In genomic region chr4:146167879-146168532, GRCm38 (mm10) we compare ENCODE assay signal across 11 mouse cellular contexts. TPM values are rescaled to one million over a fixed set of nuclear protein-coding genes. Genes with fewer than 3 reads are reported as not detected.
DNase-seq lines count a peak whose midpoint lies in the region; ATAC-seq and TF ChIP-seq lines count a peak whose summit lies in the region.
"Not testable (repeated sequence)": the region's sequence is repeated elsewhere in the genome, so short reads cannot be mapped to it uniquely, and the experiment has no call there.
"Had no signal": no experiment of that assay in that cellular context is flagged by ENCODE, and none has a peak within 500 bp of the region (broad histone marks: within the 10 kb centered on the region; RNA-seq: fewer than 3 reads in every experiment).

No protein-coding gene starts in this region.

- 80% methylated on average over 10 of the region's 10 CpGs for WGBS in embryonic facial prominence, embryonic 13.5 days
- 76% methylated on average over 10 of the region's 10 CpGs for WGBS in heart, embryonic 10.5 days
- WGBS in hindbrain, postnatal 0 days, result 78% methylated on average over 10 of the region's 10 CpGs
- WGBS in limb, embryonic 12.5 days, result 85% methylated on average over 10 of the region's 10 CpGs

- DNase-seq in MN1 (ENCODE audit: low spot score), result peak; percentile 23
- peak; percentile 76 for DNase-seq in heart, embryonic 10.5 days (ENCODE audit: low spot score)
- peak; percentile 5 for DNase-seq in hindbrain, postnatal 0 days (ENCODE audit: low spot score)
- peak; percentile 10 for DNase-seq in lung, postnatal 10 days
- DNase-seq in retina, postnatal 1 day, result peak; percentile 6
- DNase-seq in urinary bladder, postnatal 4 days (ENCODE audit: low spot score in 2 of 2), result peak; percentile 24 to 71

- not testable (repeated sequence) for H3K4me3 ChIP-seq in embryonic facial prominence, embryonic 13.5 days; heart, embryonic 10.5 days; hindbrain, postnatal 0 days (ENCODE audit: low read length); limb, embryonic 12.5 days (replicated peaks)

- not testable (repeated sequence) for H3K9ac ChIP-seq in embryonic facial prominence, embryonic 13.5 days; hindbrain, postnatal 0 days (replicated peaks; ENCODE audit: low read length); limb, embryonic 12.5 days (replicated peaks)

- not testable (repeated sequence) for H3K27ac ChIP-seq in embryonic facial prominence, embryonic 13.5 days; heart, embryonic 10.5 days; hindbrain, postnatal 0 days; limb, embryonic 12.5 days

- H3K4me2 ChIP-seq in embryonic facial prominence, embryonic 13.5 days; hindbrain, postnatal 0 days (ENCODE audit: low read depth, low read length); limb, embryonic 12.5 days: not testable (repeated sequence)

- peak; percentile 60 for ATAC-seq in embryonic facial prominence, embryonic 13.5 days (ENCODE audit: insufficient number of reproducible peaks, insufficient read depth, low FRiP score, low TSS enrichment, low read depth)
- ATAC-seq in hindbrain, postnatal 0 days, result peak; percentile 40; the same call in 1 of the 2 replicates
- peak; percentile 75; the same call in 1 of the 2 replicates for ATAC-seq in limb, embryonic 12.5 days (ENCODE audit: insufficient number of reproducible peaks, insufficient read depth, low FRiP score, low TSS enrichment, low read depth)

- not testable (repeated sequence) for H3K4me1 ChIP-seq in embryonic facial prominence, embryonic 13.5 days; heart, embryonic 10.5 days; hindbrain, postnatal 0 days (ENCODE audit: insufficient read depth, low read length); limb, embryonic 12.5 days (replicated peaks)

- 0 out of 2 replicates have a peak, but pooled peaks cover 12% of the 10 kb centered on the region for H3K9me3 ChIP-seq in embryonic facial prominence, embryonic 13.5 days
- peaks cover 16% of the 10 kb centered on the region for H3K9me3 ChIP-seq in heart, embryonic 10.5 days
- H3K9me3 ChIP-seq in hindbrain, postnatal 0 days (ENCODE audit: low read length), result peaks cover 11% of the 10 kb centered on the region
- peaks cover 18% of the 10 kb centered on the region for H3K9me3 ChIP-seq in limb, embryonic 12.5 days

- not testable (repeated sequence) for TF ChIP-seq CTCF in hindbrain, postnatal 0 days (IDR thresholded peaks at IDR 0.05; ENCODE audit: low read depth)

- not testable (repeated sequence) for H3K36me3 ChIP-seq in embryonic facial prominence, embryonic 13.5 days; heart, embryonic 10.5 days; hindbrain, postnatal 0 days (ENCODE audit: insufficient read depth, low read length); limb, embryonic 12.5 days

- H3K27me3 ChIP-seq in embryonic facial prominence, embryonic 13.5 days; heart, embryonic 10.5 days (ENCODE audit: insufficient read depth, poor library complexity, severe bottlenecking); hindbrain, postnatal 0 days (ENCODE audit: insufficient read depth, low read length); limb, embryonic 12.5 days: not testable (repeated sequence)

RNA-seq across cellular contexts. Expression of gene Zfp600, which starts 11.4 kb away (rescaled TPM):
- not detected in 2 replicates for polyA plus RNA-seq in embryonic facial prominence, embryonic 13.5 days (2015; fragmentation: Nextera tagmentation; extraction: Ambion mirVana)
- 0.26 TPM in 1 of 2 replicates, not detected in the other for polyA plus RNA-seq in heart, embryonic 10.5 days (2016; fragmentation: Nextera tagmentation; extraction: Ambion mirVana)
- total RNA-seq in hindbrain, postnatal 0 days (2014; rRNA removed), result 0.21 TPM in 1 of 2 replicates, not detected in the other
- not detected in 2 replicates for polyA plus RNA-seq in hindbrain, postnatal 0 days (2015; fragmentation: Nextera tagmentation; extraction: Ambion mirVana)
- polyA plus RNA-seq in limb, embryonic 12.5 days (2016; fragmentation: Nextera tagmentation; extraction: Ambion mirVana), result not detected in 2 replicates
- total RNA-seq: gastrocnemius, adult 18-20 months; layer of hippocampus, postnatal 10 days had no signal
- polyA plus RNA-seq: cerebellum, adult 2 months had no signal

Comparison
In these comparisons a context has a peak if more than half of its experiments do, and no peak if none do; other contexts are left out.
1. DNase-seq: peak in every context shown above with its lines; median percentile 76 in heart, embryonic 10.5 days; 48 in urinary bladder, postnatal 4 days; 23 in MN1; 10 in lung, postnatal 10 days; 6 in retina, postnatal 1 day; 5 in hindbrain, postnatal 0 days.